Mouse (Mus musculus) induced T-regulatory cell, adult 2 months (primary cell): ENCODE results near the gene Pnpla6.
"Not testable (repeated sequence)": the region's sequence is repeated elsewhere in the genome, so short reads cannot be mapped to it uniquely, and the experiment has no call there.

ENCODE experiments used
- DNase-seq: peaks from one replicate; pipeline ENCODE4 v3.0.0-alpha.2; 2012; ENCODE audit warnings: low read depth

The Pnpla6 gene

DNA sequence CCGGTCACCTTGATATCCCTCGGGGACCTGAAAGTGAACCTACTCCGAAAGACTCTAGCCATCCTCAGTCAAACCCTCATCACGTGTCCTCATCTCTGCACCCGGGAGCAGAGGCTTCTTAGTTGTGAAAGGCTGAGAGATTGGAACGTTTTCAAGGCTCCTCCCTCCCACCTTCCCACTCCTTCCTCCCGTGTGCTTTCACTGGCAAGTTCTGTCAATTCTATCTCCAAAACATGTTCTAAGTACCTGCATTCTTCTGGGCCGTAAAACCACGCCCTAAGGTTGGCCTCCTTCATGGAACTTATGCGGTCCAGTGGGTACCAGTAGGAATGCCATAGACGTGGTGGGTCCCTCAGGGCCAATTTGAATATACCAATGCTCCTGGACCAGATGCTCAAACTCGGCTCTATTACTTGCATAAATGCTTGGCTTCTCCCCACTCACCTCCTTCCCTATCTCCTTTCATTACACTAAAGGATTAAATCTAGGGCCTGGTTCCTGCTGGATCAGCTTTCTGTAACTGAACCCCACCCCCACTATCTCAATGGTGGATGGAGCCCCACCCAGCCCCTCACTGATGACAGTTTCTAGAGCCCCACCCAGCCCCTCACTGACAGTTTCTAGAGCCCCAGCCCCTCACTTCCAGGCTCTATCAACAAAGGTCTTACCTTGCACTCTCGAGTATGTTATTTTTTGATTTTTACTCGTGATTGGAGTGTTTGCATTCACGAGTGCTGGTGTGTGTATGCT lies 61.2 kb downstream of the Pnpla6 start:
- DNase-seq, result no peak

DNA sequence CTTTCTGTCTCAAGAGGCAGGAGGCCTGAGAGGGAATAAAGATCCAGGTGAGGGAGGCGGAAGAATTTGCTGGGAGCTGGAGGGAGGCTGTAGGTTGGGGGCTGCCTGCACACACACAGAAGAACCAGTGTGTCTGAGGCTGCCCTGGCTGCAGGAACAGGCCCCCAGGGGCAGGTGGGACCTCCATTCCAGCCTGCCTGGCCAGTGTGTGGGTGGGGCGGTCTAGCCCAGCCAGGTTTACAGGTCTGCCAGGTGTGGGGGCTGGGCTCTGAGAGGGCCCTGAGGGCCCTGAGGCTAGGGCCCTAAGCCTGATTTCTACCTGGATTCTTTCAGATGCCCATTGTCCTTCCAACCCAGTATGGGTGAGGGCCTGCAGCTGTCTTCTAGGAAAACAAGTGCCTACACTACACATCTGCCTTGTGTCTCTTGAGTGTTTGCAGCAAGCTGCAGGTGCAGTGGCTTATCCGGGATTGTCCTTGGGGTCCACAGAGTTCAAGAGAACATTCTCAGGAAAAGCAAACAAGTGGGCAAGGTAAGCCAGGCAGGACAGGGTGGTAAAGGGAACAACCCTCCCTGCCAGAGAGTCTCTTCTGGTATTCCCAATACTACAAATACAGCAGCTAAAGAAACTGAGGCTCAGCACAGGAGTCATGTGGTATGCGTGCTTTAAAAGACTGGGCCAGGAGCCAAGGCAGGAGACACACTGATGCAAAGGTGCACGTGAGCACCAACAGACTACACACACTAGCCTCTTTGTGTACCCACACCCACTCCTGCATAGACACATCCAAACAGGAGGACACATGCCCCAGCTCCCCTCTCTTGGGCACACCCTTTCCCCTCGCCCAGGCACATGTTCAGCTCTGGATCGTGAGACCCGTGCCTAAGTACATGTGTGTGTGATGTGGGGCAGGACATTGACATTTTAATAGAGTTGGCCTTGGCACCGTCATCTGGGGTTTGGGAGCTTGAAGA lies 64.5 kb downstream of the Pnpla6 start:
- no peak for DNase-seq

DNA sequence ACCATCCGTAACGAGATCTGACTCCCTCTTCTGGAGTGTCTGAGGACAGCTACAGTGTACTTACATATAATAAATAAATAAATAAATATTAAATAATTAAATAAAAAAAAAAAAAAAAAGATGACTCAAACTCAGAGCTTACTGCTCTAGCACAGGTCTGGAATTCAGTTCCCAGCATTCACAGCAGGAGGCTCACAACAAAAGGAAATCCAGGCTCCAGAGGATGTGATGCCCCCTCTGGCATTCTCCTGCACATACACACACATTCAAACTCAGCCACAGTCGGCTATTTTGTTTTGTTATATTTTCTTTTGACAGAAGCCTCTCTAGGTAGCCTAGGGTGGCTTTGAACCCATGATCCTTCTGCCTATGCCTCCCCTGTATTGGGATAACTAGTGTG lies 66.8 kb downstream of the Pnpla6 start:
- DNase-seq, result not testable (repeated sequence)

DNA sequence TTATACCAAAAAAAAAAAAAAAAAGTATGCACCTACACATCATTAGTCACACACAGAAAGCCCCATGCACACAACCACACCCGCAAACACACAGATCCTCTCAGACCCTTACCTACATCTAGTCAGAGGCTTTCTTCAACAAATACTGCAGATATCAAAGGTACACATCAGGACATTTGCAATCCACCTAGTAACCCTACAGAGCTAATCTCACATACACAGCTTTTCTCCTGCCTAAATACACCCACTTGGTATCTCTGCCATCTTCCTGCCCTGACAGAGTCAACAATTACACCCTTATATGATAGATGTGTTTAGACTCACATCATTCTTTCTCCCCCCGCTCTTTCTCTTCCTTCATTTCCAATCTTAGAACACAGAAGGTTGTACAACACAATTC lies 71.3 kb downstream of the Pnpla6 start:
- no peak for DNase-seq

DNA sequence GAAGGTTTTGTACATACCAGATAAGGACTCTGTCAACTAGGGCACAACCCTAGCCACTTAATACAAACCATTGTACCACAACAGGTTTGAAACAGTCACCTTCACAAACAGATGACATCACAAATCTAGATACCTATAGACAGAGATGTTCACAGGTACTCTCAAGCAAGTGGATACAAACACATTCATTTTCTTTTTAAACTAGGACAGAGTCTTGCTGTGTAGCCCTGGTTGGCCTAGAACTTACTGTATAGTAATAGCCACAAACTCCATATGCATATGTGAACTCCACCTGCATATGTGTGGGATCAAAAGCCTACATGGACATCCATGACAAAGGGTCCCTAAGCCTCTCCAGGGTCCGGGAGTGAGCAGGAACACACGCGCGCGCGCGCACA lies 71.8 kb downstream of the Pnpla6 start, which contains the start of gene Camsap3:
TSS of gene Camsap3 (plus strand) at position 301 of the 398 bp plus-strand sequence.
- DNase-seq, result peak; percentile 6

DNA sequence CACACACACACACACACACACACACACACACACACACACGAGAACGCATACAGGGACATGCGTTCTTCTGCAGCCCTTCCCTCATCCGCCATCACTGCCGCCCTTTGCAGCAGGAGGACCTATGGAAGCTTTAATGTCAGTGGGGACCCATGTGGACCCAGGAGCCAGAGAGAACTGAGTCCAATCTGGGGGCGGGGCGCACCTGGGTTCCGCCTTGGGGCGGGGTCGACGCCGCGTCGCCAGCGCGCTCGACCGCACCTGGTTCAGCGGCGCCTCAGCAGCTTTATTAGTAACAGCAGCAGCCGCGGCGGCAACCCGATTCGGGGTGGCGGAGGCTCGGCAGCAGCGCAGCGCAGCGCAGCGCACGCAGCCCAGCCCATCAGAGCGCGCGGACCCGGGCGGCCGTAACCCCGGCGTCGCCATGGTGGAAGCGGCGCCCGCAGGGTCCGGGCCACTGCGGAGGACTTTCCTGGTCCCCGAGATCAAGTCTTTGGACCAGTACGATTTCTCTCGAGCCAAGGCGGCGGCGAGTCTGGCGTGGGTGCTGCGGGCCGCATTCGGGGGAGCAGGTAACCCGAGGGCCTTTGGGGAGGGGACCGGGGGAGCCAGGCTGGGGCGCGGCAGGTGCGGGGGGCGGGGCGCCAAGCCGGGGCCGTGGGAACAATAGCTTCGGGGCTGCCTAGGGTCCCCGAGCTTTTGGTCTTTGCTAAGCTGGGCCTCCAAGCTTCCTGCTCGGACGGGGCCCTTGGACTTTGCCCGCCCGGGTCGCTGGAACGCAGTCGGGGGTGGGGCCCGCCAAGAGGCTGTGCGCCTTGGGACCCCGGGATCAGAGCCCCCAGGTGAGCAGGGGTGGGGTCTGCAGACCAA lies 72.4 kb downstream of the Pnpla6 start:
- peak; percentile 58 for DNase-seq

DNA sequence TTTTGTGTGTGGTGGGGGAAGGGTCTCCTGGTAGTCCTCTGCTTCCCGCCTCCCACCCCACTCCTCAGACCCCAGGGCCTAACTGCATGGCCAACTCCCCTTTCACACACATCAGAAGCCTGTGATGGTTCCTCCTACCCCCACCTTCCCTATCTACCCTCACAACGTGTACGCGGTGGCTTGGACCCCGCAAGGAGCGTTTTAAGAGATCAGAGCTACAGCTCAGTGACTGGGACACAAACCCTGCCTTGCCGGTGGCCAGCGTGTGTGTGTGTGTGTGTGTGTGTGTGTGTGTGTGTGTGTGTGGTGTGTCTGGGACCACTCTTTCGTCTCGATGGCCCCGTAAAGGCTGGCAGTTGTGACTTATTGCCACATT lies 73.1 kb downstream of the Pnpla6 start:
- no peak for DNase-seq

DNA sequence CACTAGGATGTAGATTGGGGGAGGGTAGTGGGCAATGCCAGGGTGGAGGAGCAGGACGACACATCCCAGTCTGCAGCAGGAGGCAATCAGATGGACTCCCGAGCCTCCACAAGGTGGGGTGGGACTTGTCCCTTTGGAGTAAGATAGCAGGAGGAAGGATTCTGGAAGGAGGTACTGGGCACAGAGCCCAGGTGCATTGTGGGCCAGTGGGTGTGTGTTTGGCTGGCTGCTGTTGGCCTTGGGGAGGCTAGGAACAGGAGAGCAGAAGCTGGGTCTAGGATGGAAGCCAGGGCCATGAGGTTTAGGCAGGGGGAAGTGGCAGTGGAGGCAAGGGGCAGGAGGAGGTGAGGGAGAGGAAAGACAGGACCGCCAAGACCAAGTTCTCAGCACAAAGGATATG lies 78.3 kb downstream of the Pnpla6 start:
- DNase-seq, result no peak
